Mouse (Mus musculus) CD4-positive, CD25-positive, alpha-beta regulatory T cell, adult 4 months (primary cell): ENCODE measurements around the gene Cdh13. TPM values are rescaled to one million over a fixed set of nuclear protein-coding genes. Genes with fewer than 3 reads are reported as not detected.

Experiments used
- ATAC-seq: one replicate; pipeline ENCODE4 v1.8.0; 2017
- polyA plus RNA-seq, 2 experiments: library from polyadenylated mRNA; unstranded; fragments of 100-300 nt; shearing (Covaris generic); gene quantifications; one replicate each; pipeline ENCODE4 v1.2.1; 2017

Cdh13 gene
- polyA plus RNA-seq, 2 experiments from 2014 or later = 0.25 to 0.31 TPM

DNA sequence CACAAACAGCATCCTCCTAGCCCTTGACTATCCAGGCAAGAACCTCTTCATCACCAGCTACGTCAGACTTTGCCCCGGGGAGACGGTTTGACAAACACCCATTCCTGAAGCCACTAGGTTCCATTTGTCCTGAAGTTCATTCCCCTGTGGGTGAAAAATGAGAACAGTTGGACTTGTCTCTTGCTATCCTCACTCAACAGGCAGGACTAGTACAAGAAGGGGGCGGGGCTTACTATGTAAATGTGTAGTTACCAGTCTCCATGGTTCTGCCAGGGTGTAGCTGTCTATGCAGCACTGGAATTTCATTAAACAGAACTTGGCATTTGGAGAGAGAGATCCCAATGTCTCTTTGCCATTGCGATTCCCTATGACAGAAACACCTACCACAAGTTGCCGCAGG is 544.2 kb downstream of the Cdh13 start:
- no peak for ATAC-seq

DNA sequence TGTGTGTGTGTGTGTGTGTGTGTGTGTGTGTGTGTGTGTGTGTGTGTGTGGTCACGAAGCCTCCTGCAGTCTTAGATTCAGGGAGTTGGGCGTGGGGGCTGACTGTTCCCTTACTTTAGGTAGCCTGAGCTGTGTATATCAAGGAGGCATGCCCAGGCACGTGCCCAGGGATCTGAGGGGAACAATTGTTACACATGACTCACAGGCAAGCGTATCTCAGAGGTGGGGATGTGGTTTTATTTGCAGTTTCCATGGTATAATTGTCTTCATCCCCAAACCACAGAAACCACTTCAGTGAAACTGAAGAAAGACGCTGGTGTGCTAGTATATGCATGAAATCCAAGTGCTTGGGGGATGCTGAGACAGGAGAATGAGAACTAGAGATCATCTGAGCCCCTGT is 546.8 kb downstream of the Cdh13 start:
- no peak for ATAC-seq

DNA sequence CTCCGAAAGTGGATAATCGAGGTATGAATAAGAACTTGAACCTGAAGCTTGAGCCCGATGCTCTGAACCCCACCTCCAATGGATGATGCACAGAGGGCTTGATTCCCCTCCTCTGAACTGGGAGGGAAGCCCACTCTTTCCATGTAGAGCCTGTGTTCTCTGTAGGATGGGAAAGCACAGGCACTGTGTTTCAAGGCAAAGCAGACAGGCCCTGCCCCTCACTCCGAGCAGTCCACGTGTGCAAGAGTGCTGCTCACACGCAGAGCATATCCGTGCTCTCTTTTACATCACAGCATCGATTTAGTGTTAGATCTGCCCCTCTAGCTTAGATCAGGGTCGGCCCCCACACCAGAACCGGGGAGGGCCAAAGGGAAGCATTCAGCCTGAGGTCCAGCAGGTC is 547.5 kb downstream of the Cdh13 start:
- ATAC-seq = no peak

DNA sequence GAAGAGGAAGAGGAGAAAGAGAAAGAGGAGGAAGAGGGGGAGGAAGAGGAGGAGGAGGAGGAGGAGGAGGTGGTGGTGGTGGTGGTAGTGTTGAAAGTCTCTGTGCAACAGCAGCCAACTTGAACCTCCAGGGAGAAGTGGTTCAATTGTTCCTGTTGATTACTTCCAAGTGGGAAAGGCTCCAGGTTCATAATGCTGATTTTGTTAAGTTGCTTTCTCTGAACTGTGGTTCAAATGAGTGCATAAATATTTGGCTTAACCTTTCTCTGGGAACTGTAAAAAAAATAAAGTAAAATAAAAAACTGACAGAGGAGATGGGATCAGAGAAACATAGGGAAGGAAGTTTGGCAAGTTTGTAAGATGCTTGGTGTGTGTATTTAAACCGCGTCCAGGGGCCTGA is 555.3 kb downstream of the Cdh13 start:
- no peak for ATAC-seq

DNA sequence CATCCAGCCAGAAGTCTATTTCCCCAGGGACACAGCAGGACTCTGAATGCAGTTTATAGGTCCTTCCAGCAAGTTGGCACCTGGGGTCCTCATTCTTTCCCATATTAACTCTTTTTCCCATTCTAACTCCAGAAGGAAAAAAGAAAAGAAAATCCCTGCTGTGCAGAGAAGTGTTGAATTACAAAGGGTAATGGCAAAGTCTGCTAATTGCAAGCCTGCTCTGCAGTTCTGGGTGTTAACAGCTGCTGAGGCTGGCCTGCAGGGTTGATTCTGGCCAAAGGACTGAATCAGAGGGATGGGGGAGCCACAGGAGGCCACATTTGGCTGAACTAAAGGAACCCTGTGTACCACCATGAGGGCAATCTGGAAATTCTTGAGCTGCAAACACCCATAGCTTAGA is 562.2 kb downstream of the Cdh13 start:
- ATAC-seq = no peak

DNA sequence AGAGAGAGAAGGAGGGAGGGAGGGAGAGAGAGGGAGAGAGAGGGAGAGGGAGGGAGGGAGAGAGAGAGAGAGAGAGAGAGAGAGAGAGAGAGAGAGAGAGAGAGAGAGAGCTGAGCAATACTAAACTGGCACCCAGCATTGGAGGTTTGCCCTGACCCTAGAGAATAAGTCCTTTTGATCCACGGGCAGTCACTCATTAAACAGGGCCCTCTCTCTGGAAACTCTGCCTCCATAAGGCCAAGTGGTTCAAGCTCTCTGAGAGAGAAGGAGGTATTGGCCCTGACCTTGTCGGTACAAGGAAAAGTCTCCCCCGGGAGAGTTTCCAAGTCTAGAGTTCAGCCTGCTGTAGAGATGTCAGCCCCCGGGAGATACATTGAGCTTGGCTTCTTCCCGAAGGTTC is 564.5 kb downstream of the Cdh13 start:
- ATAC-seq = no peak

DNA sequence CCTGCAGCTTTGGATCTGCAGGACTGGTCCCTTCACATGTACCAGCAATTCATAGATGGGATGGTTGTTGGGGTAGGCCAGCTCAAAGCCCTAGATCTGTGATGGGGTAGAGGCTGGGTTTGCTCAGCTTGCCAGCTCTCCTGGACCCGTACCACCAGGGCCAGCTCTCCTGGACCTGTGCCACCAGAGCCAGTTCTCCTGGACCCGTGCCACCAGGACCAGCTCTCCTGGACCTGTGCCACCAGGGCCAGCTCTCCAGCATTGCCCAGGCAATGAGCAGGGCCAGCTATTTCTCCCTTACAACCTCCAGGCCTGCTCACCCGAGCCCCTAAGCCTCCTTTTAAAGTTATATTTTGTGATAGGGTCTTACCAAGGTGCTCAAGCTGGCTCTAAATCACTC is 566.0 kb downstream of the Cdh13 start:
- no peak for ATAC-seq

DNA sequence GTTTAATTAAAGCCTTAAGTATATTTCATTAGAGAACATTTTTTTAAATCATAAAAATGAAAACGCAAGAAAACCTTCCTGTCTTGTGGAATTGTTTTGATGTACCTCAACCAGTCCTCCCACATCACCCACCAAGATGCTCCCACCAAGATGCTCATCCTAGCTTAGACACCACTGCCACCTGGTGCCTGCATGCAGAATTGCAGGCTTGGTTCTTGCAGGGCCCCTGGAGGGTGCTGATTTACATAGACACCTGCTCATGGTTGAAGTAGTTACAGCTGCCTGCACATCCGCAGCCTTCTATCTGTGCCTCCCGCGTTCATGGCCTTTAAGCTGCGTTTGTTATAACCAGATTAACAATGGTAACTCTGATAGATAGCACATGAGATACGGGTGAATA is 566.8 kb downstream of the Cdh13 start:
- ATAC-seq = no peak

DNA sequence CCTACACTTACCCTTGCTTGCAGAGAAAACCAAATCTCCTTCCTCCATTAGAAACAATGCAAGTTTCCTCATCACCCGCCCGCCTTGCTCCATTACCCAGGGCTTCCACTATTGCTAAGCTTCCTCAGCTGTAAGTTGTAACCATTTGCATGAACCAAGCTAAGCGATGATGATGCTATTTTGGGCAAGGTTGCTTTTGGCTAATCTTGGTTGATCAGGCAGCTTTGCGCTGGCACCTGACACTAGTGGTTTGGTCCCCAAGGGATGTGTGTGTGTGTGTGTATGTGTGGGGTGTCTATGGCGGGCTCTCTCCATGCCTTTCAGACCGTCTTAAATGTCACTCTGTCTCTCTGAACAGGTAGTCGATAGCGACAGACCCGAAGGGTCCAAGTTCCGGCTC is 567.8 kb downstream of the Cdh13 start:
- no peak for ATAC-seq

DNA sequence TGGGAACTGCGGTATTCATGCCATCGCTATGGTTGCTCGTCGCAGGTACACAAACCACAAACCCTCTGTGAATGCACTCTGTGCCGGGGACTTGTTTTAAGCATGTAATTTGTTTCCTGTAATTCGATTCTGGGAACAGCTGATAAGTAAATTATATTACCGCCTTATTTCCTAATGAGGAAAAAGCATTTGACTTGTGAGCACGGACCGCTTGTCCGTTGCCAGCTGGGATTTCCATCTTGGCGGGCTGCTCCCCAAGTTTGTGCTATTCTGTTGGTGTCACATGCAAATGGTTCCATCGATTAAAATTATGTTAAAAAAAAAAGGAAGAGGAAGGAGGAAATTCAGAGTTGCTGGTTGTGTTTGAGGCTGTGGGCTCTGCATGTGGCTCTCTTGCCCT is 569.3 kb downstream of the Cdh13 start:
- ATAC-seq = no peak

DNA sequence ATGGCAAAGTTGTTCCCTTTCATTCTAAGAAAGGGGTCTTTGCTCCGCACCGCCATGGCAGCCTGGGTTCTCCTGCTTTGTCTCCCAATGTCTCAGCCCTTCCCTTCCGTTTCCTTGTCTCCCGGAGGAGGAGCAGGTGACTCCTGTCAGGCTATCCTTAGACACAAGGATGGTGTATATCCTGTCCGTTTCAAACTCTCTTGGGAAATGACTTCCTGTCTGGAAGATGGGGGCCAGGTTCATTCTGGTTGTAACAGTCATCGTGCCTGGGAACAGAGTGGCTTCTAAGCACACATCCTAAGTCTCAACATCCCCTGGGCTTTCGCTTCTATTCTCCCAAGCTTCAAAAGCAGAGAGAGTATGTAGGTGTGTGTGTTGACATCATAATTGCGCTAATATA is 571.1 kb downstream of the Cdh13 start:
- no peak for ATAC-seq

DNA sequence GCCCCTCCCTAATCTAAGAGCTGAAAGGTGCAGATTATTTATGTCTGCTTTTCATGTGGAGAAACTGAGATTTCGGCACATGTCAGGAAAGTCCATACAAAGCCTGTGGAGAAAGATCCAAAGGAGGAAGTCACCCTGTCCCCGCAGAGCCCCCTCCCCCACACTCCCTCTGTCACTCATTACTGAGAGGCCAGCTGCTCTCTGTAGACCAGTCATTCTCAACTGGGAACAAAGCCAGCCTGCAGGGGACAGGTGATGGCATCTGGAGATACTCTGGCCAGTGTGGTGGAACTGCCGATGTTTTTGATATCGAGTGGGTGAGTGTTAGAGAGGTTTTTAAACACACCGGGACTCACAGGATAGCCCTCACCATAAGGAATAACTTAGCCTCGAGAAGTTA is 582.8 kb downstream of the Cdh13 start:
- no peak for ATAC-seq

DNA sequence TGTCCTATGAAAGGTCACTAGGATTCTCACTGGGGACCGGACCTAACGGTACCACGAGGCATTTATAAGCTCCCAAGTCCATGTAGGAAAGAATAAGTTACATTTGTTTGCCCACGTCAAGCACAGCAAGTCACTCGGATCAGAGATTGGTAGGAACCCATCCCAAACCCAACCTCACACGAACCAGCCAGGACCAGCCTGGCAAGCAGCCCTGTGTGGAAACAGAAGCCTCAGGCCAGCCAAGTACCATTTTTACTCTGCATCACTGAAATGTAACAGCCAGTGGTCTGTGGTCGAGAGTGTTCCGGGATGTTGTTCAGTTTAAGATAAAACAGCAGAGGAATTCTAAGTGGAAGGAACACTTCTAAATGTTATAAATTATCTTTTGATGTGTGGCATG is 587.2 kb downstream of the Cdh13 start:
- no peak for ATAC-seq

DNA sequence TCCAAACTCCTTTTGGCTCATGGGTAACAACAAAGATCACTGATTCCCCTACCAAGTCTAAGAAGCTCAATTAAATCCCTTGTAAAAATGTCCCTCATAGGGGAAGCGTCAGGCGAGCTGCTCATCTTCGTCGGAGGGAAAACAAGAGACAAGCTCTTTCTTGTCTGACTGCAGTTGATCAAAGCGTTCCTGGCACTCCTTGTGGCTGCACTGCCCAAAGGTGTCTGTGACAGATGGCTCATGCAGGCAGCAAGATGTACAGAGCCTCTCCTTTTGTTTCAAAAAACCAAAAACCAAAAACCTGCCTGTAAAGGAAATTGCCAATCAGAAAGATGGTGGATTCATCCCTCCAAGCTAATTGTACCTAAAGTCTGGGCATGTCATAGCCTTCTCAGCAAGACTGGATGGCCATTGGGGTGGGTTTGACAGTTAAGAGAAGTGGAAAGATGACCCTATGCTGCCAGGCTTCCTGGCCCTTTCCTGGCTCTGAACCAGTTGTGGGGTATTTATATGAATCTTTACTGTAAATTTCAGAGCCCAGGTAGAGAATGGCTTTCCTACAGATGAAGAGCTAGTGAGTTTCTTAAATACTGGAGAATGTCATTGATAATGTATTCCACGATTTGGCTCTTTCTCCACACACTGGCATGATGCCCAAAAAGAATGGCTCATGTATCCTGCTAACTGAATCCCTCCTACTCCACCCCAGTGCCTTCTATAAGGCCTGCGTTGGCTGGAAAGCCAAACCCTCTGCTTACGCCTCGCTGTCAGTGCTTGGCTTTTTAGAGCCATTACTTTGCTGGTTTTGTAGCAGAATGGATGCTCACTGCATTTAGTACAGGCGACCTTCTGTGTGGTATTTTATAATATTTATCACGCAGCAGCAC is 596.6 kb downstream of the Cdh13 start:
- no peak for ATAC-seq

DNA sequence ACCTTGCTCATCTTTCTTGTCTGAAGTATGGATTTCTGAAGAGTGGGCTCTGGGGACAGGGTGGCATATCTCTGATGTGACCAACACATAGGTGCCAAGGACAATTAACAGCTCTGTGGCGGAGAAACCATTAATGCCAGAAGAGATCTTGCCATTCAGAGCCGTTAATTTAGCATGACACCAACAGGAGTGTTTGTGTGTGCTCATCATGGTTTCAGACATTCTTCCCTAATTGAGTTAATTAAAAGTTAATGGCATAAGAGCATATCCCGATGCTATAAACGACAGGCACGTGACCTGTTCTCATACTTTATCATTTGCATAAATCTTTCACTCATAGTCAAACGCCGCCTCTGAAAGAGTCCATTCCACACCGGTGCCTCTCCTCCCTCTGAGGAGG is 600.8 kb downstream of the Cdh13 start:
- no peak for ATAC-seq

DNA sequence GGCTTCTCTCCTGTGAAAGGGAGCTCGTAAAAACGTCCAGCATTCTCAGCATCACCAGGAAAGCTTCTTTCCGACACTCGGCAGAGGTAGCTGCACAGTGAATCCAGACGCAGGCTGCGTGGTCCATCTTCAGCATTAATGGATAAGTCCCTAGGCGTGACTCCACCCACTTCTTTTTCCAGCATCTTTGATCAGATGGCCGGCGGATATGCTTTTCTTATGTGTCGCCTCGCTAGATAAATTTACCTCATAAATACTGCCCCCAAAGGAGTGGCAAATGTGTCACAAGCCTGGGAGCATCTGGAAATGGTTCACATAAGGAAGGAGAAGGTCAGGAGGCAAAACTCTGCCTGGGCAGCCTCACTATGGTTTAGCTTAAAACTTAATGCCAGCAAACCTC is 601.5 kb downstream of the Cdh13 start:
- no peak for ATAC-seq

DNA sequence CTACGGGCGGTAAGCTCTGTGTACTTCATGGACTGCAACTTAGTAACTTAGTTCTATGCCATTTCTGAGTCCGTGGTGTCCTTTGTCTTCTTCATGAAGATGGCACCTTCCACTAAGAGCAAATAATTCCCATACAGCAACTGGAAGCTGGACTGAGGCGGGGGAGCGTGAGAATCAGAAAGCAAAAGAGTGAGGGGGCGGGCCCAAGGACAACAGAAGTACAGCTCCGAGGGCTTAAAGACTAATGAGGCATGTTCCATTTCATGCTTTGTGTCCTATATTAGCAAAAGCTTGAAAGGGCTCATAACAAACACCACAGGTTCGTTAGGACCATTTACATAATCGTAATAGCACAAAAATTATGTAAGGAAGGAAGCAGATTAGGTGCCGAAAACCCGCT is 618.9 kb downstream of the Cdh13 start:
- no peak for ATAC-seq

DNA sequence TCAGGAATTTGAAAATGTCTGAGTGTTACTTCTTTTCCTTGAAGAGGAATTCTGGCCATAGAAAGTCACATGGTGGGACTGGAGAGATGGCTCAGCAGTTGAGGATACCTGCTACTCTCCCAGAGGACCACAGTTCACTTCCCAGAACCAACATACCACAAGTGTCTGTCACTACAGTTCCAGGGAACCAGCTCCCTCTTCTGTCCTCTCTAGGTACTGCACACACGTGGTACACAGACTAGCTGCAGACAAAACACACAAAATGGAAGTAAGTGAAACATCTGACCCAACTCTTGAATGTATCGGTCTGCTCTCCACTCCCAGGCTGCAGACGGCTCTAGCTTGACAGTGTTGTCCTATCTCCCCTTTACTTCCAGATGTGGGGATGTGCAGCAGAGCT is 633.0 kb downstream of the Cdh13 start:
- ATAC-seq = no peak

DNA sequence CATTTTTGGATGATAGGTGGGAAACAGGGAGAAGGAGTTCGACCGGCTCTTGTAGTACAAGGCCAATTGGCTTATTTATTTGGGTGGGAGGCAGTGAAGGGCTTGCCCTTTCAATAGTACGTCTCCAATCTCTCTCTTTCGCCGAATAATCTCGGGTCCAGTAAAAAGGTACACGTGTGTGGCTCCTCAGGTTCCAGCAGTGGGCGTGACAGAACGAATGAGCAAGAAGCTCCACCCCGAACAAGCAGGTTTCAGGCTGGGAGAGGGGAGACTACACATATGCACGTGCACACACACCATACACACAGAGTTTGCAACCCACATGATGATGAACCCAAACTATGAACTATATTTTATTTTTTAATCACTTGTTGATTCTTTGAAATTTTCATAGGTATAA is 653.9 kb downstream of the Cdh13 start:
- no peak for ATAC-seq

DNA sequence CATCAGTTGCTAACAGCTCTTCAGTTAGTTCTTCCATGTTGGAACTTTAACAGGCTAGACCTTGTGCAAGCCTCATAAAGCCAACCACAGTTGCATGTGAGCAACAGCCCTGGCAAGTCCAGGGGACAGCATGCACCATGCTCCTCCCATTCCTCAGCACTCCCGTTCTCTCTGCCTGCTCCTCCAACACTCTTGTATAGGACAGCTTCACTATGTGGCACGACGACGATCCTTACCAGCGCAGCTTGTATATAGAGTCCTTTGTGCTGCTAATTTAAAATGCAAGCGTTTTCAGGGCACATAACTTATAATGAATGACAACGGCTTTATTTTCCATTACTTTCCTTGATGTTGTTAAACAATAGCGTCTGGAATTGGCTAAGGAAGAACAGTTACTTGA is 654.5 kb downstream of the Cdh13 start:
- ATAC-seq = no peak

DNA sequence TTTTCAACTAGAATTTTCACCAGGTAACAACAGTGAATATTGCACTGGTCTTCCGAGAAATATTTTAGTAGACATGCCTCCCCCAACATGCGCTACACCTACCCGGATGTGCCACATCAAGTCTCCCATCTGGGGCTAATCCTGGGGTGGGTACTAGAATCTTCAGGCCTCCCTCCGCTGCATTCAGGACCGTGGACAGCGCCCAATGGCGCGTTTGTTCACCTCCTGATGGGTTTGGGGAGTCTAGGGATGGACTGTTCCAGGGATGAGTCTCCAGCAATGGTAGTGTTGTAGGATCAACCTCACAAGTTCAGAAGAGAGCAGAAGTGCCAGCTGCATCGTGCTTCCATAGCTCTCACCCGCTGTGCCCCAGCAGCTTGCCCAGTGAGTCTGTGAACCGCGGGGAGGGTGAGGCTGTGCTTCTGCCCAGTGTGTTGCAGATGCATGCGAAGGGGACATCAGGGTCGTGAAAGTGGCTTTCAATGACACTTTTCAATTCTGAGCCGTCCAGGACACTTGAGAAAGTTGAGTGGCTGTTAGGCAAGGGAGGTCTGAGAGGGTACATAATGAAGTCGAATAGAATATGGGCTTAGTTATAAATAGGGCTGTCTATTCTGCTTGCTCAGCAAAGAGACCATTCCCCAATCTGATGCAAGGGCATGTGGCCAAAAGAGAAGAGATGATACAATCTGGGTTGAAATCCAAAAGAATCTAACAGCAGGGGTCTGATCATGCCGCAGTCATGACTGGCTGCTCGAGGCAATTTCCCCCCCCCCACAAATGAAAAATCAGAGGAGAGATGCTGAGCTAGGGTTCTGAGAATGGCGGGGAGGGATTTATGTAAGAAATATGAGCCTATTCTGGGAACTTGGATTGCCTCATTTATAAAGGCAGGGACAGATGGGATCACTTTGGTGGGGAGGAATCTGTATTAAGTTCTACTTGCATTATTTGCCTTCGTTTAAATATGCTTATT is 668.5 kb downstream of the Cdh13 start:
- ATAC-seq = no peak

DNA sequence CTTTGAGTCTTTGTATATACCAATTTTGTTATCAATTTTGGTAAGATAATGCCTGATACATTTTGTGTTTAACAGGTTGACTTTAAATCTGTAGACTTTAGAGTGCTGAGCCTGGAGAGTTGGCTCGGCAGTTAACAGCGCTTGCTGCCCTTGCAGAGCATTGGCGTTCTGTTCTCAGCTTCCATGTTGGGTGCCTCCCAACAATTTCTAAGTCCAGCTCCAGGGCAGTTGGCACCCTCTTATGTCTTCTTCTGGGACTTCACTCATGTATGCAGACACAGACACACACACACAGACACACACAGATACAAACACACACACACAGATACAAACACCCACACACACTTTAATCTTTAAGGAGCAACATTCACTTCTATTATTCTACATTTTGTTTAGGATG is 672.6 kb downstream of the Cdh13 start:
- no peak for ATAC-seq

DNA sequence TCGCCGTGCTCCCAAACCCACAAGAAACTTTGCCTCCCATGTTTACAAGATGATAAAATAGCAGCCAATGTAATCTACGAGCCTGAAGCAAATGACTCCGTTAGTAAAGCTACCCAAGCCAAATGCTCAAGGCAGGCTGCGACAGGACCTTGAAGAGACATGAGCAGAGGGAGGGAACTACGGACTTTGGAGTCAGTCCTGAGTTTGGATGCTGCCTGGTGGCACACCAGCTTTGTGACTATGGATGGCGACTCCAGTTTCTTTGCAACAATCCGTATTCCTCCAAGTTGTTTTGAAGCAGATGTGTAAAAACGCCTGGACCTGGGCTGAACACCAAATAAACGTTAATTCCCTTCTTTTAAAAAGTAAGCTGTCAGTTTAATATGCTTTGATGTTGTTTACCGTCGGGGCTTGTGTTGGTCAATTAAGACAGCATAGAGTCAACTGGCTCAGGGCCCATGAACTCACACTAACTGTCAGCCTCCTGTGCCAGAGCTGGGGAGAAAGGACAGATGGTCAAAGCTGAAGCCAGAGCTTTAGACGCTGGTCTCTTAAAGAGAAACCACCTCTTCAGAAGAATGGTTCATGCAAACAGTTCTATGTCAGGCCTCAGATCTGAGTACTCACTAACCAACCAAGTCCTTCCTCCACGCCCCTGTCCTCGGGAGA is 678.5 kb downstream of the Cdh13 start:
- ATAC-seq = no peak
